Mouse (Mus musculus) cerebellum, postnatal 25 days (tissue): ENCODE data around the gene Slc5a2.

Experiments used
- DNase-seq, 2 experiments: peaks; one replicate each; pipeline ENCODE4 v3.0.0; 2021; ENCODE audit warnings: mixed read lengths in 2 of 2

Slc5a2 gene

GRCm38 (mm10) chr7:128265411-128265810 lies at the start of gene Slc5a2:
TSS of gene Slc5a2 (plus strand) at chr7:128265657.
- DNase-seq = no peak

GRCm38 (mm10) chr7:128219952-128220351 lies 45.5 kb upstream of the Slc5a2 start:
- DNase-seq = no peak

DNA sequence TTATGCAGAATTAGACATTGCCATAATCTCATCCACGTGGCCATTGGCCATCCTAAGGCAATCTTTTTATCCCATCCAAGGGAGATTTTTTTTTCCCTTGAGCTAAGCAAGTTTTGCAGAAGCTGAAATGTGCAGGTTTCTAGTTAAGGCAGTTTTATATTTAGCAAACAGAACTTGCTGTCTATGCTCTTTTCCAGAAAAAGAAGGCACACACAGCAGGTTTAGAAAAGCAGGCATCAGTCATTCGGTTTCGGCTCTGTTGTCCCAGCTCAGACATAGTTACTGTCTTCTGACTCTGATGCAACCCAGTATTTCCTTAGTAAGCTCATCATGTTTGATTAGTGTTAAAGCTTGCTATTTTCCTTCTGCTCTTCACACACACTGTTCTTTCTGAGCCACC lies 44.5 kb upstream of the Slc5a2 start:
- no peak for DNase-seq

DNA sequence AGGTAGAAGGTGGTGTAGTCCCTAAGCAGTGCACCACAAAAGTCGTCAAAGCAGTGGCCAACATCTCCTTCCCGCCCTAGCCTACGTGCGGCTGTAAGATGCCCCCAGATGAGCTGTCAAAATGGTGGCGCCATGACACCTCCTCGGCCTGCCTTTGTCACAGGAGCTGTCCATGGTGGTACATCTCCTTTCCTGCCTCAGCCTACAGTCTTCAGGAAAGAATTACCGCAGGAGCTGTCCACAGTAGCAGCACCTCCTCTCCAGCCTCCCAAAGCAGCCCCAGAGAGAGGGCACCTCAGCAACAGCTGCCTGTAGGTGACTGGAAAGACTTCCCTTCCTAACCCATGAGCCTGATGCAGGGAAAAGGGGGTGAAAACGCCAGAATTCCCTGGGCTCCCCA lies 33.7 kb upstream of the Slc5a2 start:
- DNase-seq = no peak

DNA sequence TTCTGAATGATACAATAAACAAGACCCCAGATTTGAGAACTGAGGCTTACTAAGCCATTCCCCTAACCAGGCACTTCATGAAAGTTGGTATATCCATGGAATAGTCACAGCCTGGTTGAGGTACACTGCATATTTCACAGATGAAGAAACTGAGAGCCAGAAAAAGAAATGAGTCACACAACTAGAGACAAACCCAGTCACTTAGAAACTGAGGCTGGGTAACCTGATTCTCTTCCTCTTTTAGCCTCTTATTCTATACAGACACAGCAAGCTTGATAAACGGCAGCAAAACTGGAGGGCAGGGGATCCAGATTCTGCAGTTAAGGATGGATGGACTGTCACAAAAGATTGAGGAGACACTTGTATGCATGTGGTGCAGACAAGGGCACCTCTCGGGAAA lies 30.7 kb upstream of the Slc5a2 start:
- no peak for DNase-seq

GRCm38 (mm10) chr7:128235481-128235880 lies 30.0 kb upstream of the Slc5a2 start:
- no peak for DNase-seq

DNA sequence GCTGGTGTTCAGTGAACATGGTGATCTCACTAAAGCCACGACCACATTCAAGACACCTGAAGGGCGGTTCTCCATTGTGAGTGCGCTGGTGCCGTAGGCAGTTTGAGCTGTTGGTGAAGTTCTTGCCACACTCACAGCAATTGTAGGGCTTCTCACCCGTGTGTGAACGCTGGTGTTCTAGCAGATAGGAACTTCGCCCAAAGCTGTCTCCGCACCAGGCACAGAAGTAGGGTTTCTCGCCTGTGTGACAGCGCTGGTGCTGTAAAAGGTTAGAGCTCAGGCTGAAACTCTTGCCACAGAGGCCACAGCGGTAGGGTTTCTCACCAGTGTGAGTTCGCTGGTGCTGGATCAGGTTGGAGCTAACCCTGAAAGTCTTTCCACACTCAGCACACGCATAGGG lies 29.0 kb upstream of the Slc5a2 start:
- DNase-seq = no peak

GRCm38 (mm10) chr7:128236856-128237592 lies 28.4 kb upstream of the Slc5a2 start, which contains the start of gene Armc5:
TSS of gene Armc5 (plus strand) at chr7:128237342.
- DNase-seq = peak; percentile 94

DNA sequence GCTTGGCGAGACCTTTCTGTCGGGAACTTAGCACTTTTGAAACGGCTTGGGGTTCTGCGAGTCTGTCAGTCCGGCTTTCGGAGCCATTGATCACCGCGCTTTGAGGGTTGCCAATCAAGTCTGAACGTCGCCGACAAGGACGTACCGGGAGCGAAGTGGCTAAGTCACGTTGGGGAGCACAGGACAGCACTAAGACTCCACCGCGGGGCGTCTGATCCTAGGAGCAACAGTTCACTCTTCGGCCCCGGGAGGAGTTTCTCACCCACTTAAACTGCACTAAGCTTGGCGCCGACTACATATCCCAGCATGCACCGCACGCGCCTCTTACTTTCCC lies 27.9 kb upstream of the Slc5a2 start:
- DNase-seq = no peak

DNA sequence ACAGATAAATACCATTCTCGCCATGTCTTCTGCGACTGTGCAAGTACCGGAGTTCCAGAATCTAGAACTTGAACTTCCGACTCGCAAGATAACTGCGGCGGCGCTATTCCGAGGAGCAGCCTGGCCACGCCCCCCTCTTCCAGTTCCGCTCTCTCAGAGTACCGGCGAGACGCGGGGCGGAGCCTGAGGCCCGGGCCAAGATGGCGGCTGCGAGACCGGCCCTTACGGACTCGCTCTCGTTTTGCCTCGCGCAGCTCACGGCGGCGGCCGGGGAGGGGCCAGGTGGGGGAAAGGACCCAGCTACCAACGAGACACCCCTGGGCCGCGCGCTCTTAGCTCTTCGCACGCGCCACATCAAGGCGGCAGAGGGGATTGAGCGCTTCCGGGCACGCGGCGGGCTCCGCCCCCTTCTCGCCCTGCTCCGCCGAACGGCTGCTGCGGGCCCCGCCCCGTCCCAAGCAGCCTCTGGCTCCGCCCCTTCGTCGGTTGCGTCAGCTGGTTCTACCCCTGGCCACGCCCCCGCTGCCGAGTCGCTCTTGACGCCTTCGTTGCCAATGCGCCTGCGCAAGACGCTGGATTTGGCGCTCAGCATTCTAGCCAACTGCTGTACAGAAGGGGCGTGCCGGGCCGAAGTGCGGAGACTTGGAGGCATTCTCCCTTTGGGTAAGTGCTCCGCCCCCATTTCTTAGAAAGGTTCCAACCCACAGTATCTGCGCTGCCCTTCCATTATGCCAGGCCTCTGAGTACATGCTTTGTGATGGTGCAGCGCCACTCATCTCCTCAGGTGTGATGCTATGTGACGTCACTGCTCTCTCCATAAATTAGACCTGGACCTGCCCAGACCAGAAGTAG lies 27.3 kb upstream of the Slc5a2 start, which contains the start of gene 9130023H24Rik:
Gene 9130023H24Rik, minus strand, starts transcription at position 105 of the 852 bp plus-strand sequence.
- peak; percentile 100 for DNase-seq

GRCm38 (mm10) chr7:128238991-128239390 lies 26.5 kb upstream of the Slc5a2 start:
- peak in 1 of 2 experiments; percentile 36 for DNase-seq

DNA sequence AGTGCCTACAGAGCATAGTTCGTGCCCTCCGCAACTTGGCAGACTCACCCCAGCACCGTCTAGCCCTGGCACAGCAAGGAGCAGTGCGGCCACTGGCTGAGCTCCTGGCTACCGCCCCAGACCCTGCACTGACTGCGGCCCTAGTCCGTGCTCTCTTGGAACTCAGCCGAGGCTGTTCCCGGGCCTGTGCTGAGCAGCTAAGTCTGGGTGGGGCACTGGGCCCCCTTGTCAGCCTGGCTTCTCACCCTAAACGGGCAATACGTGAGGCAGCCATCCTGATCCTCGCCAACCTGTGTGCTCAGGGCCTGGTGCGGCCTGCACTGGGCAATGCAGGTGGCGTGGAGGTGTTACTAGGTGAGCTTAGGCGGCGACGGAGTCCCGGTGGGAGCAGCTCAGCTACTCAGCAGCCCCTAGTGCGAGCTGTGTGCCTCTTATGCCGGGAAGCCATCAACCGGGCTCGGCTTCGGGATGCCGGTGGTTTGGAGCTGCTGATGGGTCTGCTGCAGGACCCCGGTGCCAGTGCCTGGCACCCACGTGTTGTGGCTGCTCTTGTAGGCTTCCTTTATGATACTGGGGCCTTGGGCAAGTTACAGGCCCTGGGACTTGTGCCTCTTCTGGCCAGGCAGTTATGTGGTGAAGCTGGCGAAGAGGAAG lies 25.2 kb upstream of the Slc5a2 start:
- DNase-seq = peak; percentile 33 to 55

DNA sequence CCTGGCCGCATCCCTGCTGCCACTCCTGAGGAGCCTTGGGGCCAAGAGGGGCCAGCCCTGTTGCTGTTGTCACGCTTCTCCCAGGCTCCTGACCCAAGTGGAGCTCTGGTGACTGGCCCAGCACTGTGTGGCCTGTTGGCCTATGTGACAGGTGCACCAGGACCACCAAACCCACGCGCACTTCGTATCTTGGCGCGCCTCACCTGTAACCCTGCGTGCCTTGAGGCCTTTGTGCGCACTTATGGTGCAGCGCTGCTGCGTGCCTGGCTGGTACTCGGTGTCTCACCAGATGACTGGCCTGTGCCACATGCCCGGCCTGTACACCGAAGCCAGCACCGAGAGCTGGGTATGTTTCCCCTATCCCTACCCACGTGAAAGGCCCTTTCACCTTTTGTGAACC lies 23.1 kb upstream of the Slc5a2 start:
- peak in 1 of 2 experiments; percentile 15 for DNase-seq

DNA sequence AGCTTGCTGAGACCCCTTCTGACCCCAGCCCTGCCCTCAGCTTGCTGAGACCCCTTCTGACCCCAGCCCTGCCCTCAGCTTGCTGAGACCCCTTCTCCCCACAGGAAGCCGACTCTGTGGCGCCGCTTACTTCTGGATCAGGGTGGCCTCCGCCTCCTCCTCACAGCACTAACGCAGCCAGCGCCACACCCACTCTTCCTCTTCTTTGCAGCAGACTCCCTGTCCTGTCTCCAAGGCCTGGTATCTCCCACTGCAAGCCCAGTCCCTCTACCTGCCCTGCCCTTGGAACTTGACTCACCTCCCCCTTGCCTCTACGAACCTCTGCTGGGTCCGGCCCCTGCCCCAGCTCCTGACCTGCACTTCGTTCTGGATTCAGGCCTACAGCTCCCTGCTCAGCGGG lies 21.5 kb upstream of the Slc5a2 start:
- DNase-seq = no peak

- DNase-seq = peak in 1 of 2 experiments; percentile 15
These were observed 20.9 kb upstream of the Slc5a2 start for GRCm38 (mm10) chr7:128244410-128245025.

GRCm38 (mm10) chr7:128245547-128245946 lies 19.9 kb upstream of the Slc5a2 start:
- peak in 1 of 2 experiments; percentile 27 for DNase-seq

DNA sequence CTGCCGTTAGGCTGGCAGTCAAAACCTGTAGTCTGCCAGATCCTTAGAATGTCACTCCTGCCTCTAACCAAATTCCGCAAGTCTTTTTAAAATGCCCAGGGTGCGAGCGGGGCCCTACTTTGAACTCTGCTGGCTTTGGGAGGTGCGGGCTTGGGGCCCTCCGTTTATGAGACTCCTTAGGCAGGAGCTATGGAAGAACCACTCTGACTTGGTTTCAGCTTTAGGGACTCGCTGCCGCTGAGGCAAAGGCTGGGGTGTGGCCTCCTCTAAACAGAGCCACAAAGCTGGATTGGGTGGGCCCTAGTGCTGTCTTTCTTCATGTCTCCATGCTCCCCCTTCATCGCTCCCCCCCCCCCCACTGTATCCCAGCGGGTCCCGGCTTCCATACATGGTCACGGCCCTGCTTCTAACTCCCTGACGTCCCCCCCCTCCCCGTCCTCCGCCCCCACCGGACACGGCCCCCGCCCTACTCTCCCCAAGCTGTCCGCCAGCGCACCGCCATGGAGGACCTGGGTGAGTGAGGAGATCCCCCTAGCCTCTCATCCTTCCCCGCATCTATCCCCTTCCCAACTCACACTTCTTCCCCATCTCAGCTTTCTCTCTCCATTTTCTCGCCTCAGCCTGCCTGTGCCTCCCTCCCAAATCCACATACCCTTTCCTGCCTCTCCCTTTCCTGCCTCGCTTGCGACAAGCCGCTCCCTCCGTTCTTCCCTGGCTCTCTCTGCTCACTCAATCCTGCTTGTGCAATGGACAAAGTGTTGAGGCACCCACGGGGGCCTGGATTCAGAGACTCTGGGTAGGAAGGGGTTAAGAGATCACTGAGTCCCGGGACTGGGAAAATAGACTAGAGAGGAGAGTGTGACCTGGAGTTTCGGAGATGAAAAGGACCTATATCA lies 18.7 kb upstream of the Slc5a2 start, which contains the start of gene Tgfb1i1:
Gene Tgfb1i1, plus strand, starts transcription at position 317 of the 896 bp plus-strand sequence.
- peak; percentile 73 to 76 for DNase-seq

GRCm38 (mm10) chr7:128247443-128247842 lies 18.0 kb upstream of the Slc5a2 start:
- peak; percentile 90 to 94 for DNase-seq

DNA sequence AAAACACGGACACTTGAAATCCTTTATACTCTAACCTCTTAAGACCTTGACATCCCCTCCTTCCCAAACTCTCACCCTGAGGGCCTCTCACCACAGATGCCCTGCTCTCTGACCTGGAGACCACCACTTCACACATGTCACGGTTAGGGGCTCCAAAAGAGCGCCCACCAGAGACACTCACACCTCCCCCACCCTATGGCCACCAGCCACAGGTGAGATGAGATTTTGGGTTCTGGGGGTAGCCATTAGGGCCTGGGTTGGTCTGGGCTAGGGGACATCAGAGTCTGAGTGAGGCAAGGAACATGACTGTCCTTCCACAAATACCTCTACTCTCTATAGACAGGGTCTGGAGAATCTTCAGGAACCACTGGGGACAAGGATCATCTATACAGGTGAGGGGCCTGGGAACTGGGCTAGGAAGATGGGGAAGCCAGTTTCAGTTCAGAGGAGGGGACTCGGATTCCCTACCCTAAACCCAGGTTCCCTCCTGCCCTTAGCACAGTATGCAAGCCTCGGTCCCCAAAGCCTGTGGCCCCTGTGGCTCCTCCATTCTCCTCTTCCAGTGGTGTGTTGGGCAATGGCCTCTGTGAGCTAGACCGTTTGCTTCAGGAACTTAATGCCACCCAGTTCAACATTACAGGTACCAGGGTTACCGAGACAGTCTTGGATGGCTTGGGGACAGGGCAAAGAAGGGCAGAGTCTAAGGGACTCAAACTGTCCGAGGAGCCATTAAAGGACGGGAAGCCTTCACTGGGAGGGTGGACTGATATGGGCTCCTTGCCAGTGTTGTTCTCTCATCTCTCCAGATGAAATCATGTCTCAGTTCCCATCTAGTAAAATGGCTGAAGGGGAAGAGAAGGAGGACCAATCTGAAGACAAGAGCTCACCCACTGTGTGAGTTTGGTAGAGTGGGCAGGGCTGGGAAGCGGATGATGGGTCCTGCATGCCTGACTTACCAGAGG lies 17.1 kb upstream of the Slc5a2 start:
- no peak for DNase-seq

- no peak for DNase-seq
These were observed 15.5 kb upstream of the Slc5a2 start for GRCm38 (mm10) chr7:128249998-128250397.
